In the genomic region with DNA sequence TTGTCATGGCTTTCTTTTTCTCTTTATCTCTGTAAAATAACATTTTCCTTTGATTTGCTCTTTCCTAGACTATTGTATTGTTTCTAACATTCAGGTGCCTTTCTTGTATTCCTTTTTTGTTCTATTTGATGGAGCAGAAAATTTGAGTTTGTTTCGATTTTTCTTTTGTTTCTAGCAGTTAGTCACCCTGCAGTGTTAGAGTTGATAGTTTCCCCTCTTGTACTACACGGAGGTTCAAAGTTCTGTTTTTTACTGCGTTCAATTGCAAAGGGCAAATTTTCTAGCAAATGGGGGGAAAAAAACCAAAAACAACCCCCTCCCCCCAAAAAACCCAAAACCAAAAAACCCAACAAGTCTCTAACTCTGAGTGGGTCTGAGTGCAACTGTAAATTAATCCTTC, we compare ENCODE assay signal across 12 mouse cellular contexts. TPM values are rescaled to one million over a fixed set of nuclear protein-coding genes. Genes with fewer than 3 reads are reported as not detected.
DNase-seq lines count a peak whose midpoint lies in the region; ATAC-seq and TF ChIP-seq lines count a peak whose summit lies in the region.
"Had no signal": no experiment of that assay in that cellular context is flagged by ENCODE, and none has a peak within 500 bp of the region (broad histone marks: within the 10 kb centered on the region; RNA-seq: fewer than 3 reads in every experiment).

No protein-coding gene starts in this region.

- DNase-seq in embryonic facial prominence, embryonic 10.5 days (ENCODE audit: low spot score) = no peak
- peak; percentile 33 for DNase-seq in kidney, adult 9 months
- DNase-seq in CH12.LX (ENCODE audit: extremely low read depth) = no peak
- no peak for DNase-seq in liver, embryonic 14.5 days (ENCODE audit: low read depth in 3 of 3, low spot score in 3 of 3)
- no peak for DNase-seq in cerebellum, adult 11-12 months
- no peak for DNase-seq in midbrain, embryonic 14.5 days
- DNase-seq: cerebellum, postnatal 36 days; left cerebral cortex, postnatal 4 days had no signal

- H3K79me2 ChIP-seq in CH12.LX (replicated peaks; ENCODE audit: control insufficient read depth, extremely low read depth, insufficient read depth, poor library complexity, severe bottlenecking) = peaks cover 68% of the 10 kb centered on the region

- no peak overlapping the region for H3K4me2 ChIP-seq in embryonic facial prominence, embryonic 15.5 days (replicated peaks)
- no peak overlapping the region for H3K4me2 ChIP-seq in kidney, embryonic 14.5 days (replicated peaks; ENCODE audit: low read depth, low read length)
- H3K4me2 ChIP-seq in CH12.LX (ENCODE audit: insufficient read depth, low read depth, poor library complexity, severe bottlenecking) = peak overlapping the region; percentile 98
- peak overlapping the region; percentile 96 for H3K4me2 ChIP-seq in liver, embryonic 14.5 days (ENCODE audit: low read depth)
- no peak overlapping the region for H3K4me2 ChIP-seq in midbrain, embryonic 14.5 days (ENCODE audit: low read length)
- H3K4me2 ChIP-seq: hindbrain, embryonic 13.5 days had no signal

- in situ Hi-C loops in CH12.LX (cut with MboI; ENCODE audit: low pct_ligation_motif_present, low pct_unique_long_range_greater_than_20kb, low sequenced_read_pairs) = no loop called here

- H3K4me1 ChIP-seq in embryonic facial prominence, embryonic 15.5 days = peaks cover 30% of the 10 kb centered on the region
- H3K4me1 ChIP-seq in embryonic facial prominence, embryonic 10.5 days = peaks cover 34% of the 10 kb centered on the region
- peaks cover 14% of the 10 kb centered on the region for H3K4me1 ChIP-seq in kidney, embryonic 14.5 days (ENCODE audit: control insufficient read depth, insufficient read depth, low read length)
- H3K4me1 ChIP-seq in CH12.LX (ENCODE audit: control insufficient read depth in 1 of 2, insufficient read depth in 2 of 2) = peaks cover 6 to 49% of the 10 kb centered on the region in 2 experiments
- peaks cover 24 to 29% of the 10 kb centered on the region in 2 experiments for H3K4me1 ChIP-seq in liver, embryonic 14.5 days (replicated peaks; ENCODE audit: control insufficient read depth in 2 of 2, insufficient read depth in 2 of 2, low read length in 1 of 2)
- H3K4me1 ChIP-seq in midbrain, embryonic 14.5 days (ENCODE audit: control insufficient read depth, insufficient read depth, low read length) = peaks cover 21% of the 10 kb centered on the region

- dilution Hi-C loops in CH12.LX (cut with MboI; ENCODE audit: extremely low pct_ligation_motif_present, extremely low pct_unique_long_range_greater_than_20kb, low sequenced_read_pairs) = no loop called here

- no peaks in the 10 kb centered on the region for H3K36me3 ChIP-seq in embryonic facial prominence, embryonic 15.5 days
- H3K36me3 ChIP-seq in embryonic facial prominence, embryonic 10.5 days (replicated peaks) = no peaks in the 10 kb centered on the region
- no peaks in the 10 kb centered on the region for H3K36me3 ChIP-seq in kidney, embryonic 14.5 days (ENCODE audit: control insufficient read depth, insufficient read depth, low read length)
- H3K36me3 ChIP-seq in CH12.LX (replicated peaks in 1 of 2; ENCODE audit: control insufficient read depth in 1 of 2, insufficient read depth in 1 of 2, low read length in 1 of 2) = peaks cover 2 to 13% of the 10 kb centered on the region in 2 experiments
- no peaks in the 10 kb centered on the region for H3K36me3 ChIP-seq in liver, embryonic 14.5 days (replicated peaks; ENCODE audit: control insufficient read depth, insufficient read depth, low read depth)
- H3K36me3 ChIP-seq in midbrain, embryonic 14.5 days (ENCODE audit: control insufficient read depth, insufficient read depth, low read length) = no peaks in the 10 kb centered on the region
- H3K36me3 ChIP-seq: hindbrain, embryonic 13.5 days; midbrain, embryonic 10.5 days had no signal

- no peaks in the 10 kb centered on the region for H3K27me3 ChIP-seq in embryonic facial prominence, embryonic 15.5 days
- H3K27me3 ChIP-seq in embryonic facial prominence, embryonic 10.5 days (replicated peaks; ENCODE audit: low read depth, poor library complexity, severe bottlenecking) = no peaks in the 10 kb centered on the region
- H3K27me3 ChIP-seq in kidney, embryonic 14.5 days (ENCODE audit: control insufficient read depth, insufficient read depth, low read length) = no peaks in the 10 kb centered on the region
- no peaks in the 10 kb centered on the region for H3K27me3 ChIP-seq in CH12.LX (replicated peaks)
- H3K27me3 ChIP-seq in liver, embryonic 14.5 days (ENCODE audit: control insufficient read depth, insufficient read depth, low read length) = no peaks in the 10 kb centered on the region
- H3K27me3 ChIP-seq in midbrain, embryonic 14.5 days (ENCODE audit: control insufficient read depth, insufficient read depth, low read length) = no peaks in the 10 kb centered on the region
- H3K27me3 ChIP-seq: hindbrain, embryonic 13.5 days had no signal

- peak overlapping the region; percentile 41; the same call in 1 of the 2 replicates for H3K27ac ChIP-seq in embryonic facial prominence, embryonic 15.5 days (replicated peaks)
- no peak overlapping the region for H3K27ac ChIP-seq in embryonic facial prominence, embryonic 10.5 days (replicated peaks)
- H3K27ac ChIP-seq in kidney, embryonic 14.5 days (ENCODE audit: low read depth, low read length) = no peak overlapping the region
- peak overlapping the region; percentile 73 for H3K27ac ChIP-seq in CH12.LX (ENCODE audit: insufficient read depth, low read depth)
- peak overlapping the region; percentile 92 for H3K27ac ChIP-seq in liver, embryonic 14.5 days
- H3K27ac ChIP-seq in midbrain, embryonic 14.5 days (replicated peaks; ENCODE audit: low read depth, low read length) = no peak overlapping the region
- H3K27ac ChIP-seq: hindbrain, embryonic 13.5 days had no signal

- TF ChIP-seq CTCF in CH12.LX (conservative IDR thresholded peaks at IDR 0.05 in 1 of 2, IDR thresholded peaks at IDR 0.05 in 1 of 2; ENCODE audit: low read depth in 2 of 2, low read length in 2 of 2) = no peak
- TF ChIP-seq CTCF in liver, embryonic 14.5 days (IDR thresholded peaks at IDR 0.05; ENCODE audit: low read depth) = no peak

- WGBS in embryonic facial prominence, embryonic 15.5 days = 81% methylated on average over 3 of the region's 3 CpGs
- 90% methylated on average over 3 of the region's 3 CpGs for WGBS in embryonic facial prominence, embryonic 10.5 days
- 88% methylated on average over 3 of the region's 3 CpGs for WGBS in kidney, embryonic 14.5 days
- WGBS in liver, embryonic 14.5 days (ENCODE audit: insufficient replicate concordance) = 29% methylated on average over 3 of the region's 3 CpGs
- WGBS in midbrain, embryonic 14.5 days = 85% methylated on average over 3 of the region's 3 CpGs

- no peak for ATAC-seq in embryonic facial prominence, embryonic 15.5 days (ENCODE audit: insufficient number of reproducible peaks, low FRiP score, low TSS enrichment, low read depth)
- no peak for ATAC-seq in kidney, embryonic 14.5 days (ENCODE audit: low FRiP score, low TSS enrichment)
- ATAC-seq in liver, embryonic 14.5 days (ENCODE audit: insufficient read depth) = no peak
- ATAC-seq in midbrain, embryonic 14.5 days (ENCODE audit: low FRiP score, low TSS enrichment) = no peak

- no peak for TF ChIP-seq EP300 in CH12.LX (IDR thresholded peaks at IDR 0.05; ENCODE audit: low read length)
- no peak for TF ChIP-seq EP300 in liver, embryonic 14.5 days (IDR thresholded peaks at IDR 0.05; ENCODE audit: low read depth)

- no peaks in the 10 kb centered on the region for H3K9me3 ChIP-seq in embryonic facial prominence, embryonic 15.5 days (replicated peaks)
- H3K9me3 ChIP-seq in embryonic facial prominence, embryonic 10.5 days = no peaks in the 10 kb centered on the region
- H3K9me3 ChIP-seq in kidney, embryonic 14.5 days (ENCODE audit: control insufficient read depth, low read length) = no peaks in the 10 kb centered on the region
- H3K9me3 ChIP-seq in CH12.LX (replicated peaks; ENCODE audit: low read length) = no peaks in the 10 kb centered on the region
- H3K9me3 ChIP-seq in liver, embryonic 14.5 days (ENCODE audit: control insufficient read depth, low read length) = no peaks in the 10 kb centered on the region
- H3K9me3 ChIP-seq in midbrain, embryonic 14.5 days (ENCODE audit: control insufficient read depth, low read length) = no peaks in the 10 kb centered on the region
- H3K9me3 ChIP-seq: hindbrain, embryonic 13.5 days; midbrain, embryonic 10.5 days had no signal

- H3K9ac ChIP-seq in embryonic facial prominence, embryonic 15.5 days = no peak overlapping the region
- H3K9ac ChIP-seq in kidney, embryonic 14.5 days (ENCODE audit: low read depth, low read length) = no peak overlapping the region
- peak overlapping the region; percentile 87 for H3K9ac ChIP-seq in CH12.LX (ENCODE audit: insufficient read depth, low read depth)
- H3K9ac ChIP-seq in liver, embryonic 14.5 days (replicated peaks) = peak overlapping the region; percentile 100
- no peak overlapping the region for H3K9ac ChIP-seq in midbrain, embryonic 14.5 days (replicated peaks; ENCODE audit: low read length)
- H3K9ac ChIP-seq: hindbrain, embryonic 13.5 days had no signal

- TF ChIP-seq RAD21 in CH12.LX (IDR thresholded peaks at IDR 0.05; ENCODE audit: low read depth, low read length) = no peak

- H3K4me3 ChIP-seq in embryonic facial prominence, embryonic 15.5 days (replicated peaks) = no peak overlapping the region
- no peak overlapping the region for H3K4me3 ChIP-seq in embryonic facial prominence, embryonic 10.5 days
- no peak overlapping the region for H3K4me3 ChIP-seq in kidney, embryonic 14.5 days (ENCODE audit: low read length)
- peak overlapping the region in 1 of 3 experiments; percentile 5 for H3K4me3 ChIP-seq in CH12.LX (replicated peaks in 1 of 3; ENCODE audit: low read depth in 2 of 3, low read length in 2 of 3, poor library complexity in 1 of 3)
- peak overlapping the region in 1 of 2 experiments; percentile 94; a peak in 2 of 4 replicates for H3K4me3 ChIP-seq in liver, embryonic 14.5 days (ENCODE audit: insufficient read depth in 1 of 2, low read depth in 2 of 2, low read length in 2 of 2)
- H3K4me3 ChIP-seq in midbrain, embryonic 14.5 days (replicated peaks; ENCODE audit: low read depth, low read length) = no peak overlapping the region
- H3K4me3 ChIP-seq: hindbrain, embryonic 13.5 days had no signal

- TF ChIP-seq POLR2A in CH12.LX (IDR thresholded peaks at IDR 0.05; ENCODE audit: low read depth, low read length) = no peak

TF ChIP-seq in CH12.LX, 34 proteins besides CTCF, POLR2A, EP300 and RAD21 (continues in another document):
- no peak for TF ChIP-seq SMC3 (IDR thresholded peaks at IDR 0.05; ENCODE audit: low read depth, low read length)

RNA-seq across cellular contexts. Expression of gene Mbnl1, which starts 26.0 kb away (rescaled TPM):
- 97.0 and 103 TPM in 2 replicates for polyA plus RNA-seq in embryonic facial prominence, embryonic 15.5 days (2015; fragmentation: Nextera tagmentation; extraction: Ambion mirVana)
- polyA plus RNA-seq in embryonic facial prominence, embryonic 10.5 days (2016; fragmentation: Nextera tagmentation; extraction: Ambion mirVana) = 52.2 and 55.0 TPM in 2 replicates
- polyA plus RNA-seq in kidney, embryonic 14.5 days (2014; fragmentation: Nextera tagmentation; extraction: Ambion mirVana) = 79.6 and 117 TPM in 2 replicates
- total RNA-seq in CH12.LX (2012; rRNA removed) (249 and 276 TPM in 2 replicates), CH12.LX (2014; rRNA removed) (332 and 386 TPM in 2 replicates)
- polyA plus RNA-seq in CH12.LX (2012; ENCODE audit: insufficient read length, low read depth) = 151 and 174 TPM in 2 replicates
- 30.2 and 32.9 TPM in 2 replicates for polyA plus RNA-seq in liver, embryonic 14.5 days (2012; rRNA removed)
- polyA plus RNA-seq in liver, embryonic 14.5 days (2014; fragmentation: Nextera tagmentation; extraction: Ambion mirVana) = 128 and 149 TPM in 2 replicates
- 58.0 and 66.8 TPM in 2 replicates for polyA plus RNA-seq in midbrain, embryonic 14.5 days (2014; fragmentation: Nextera tagmentation; extraction: Ambion mirVana)

Comparison
In these comparisons a context has a peak if more than half of its experiments do, and no peak if none do; other contexts are left out.
1. H3K27ac ChIP-seq: peak in embryonic facial prominence, embryonic 15.5 days (single experiment), CH12.LX (single experiment) and liver, embryonic 14.5 days (single experiment); none in embryonic facial prominence, embryonic 10.5 days (single experiment), kidney, embryonic 14.5 days (single experiment) and midbrain, embryonic 14.5 days (single experiment).
2. H3K4me2 ChIP-seq: peak in CH12.LX (single experiment) and liver, embryonic 14.5 days (single experiment); none in embryonic facial prominence, embryonic 15.5 days (single experiment), kidney, embryonic 14.5 days (single experiment) and midbrain, embryonic 14.5 days (single experiment).
3. H3K9ac ChIP-seq: peak in CH12.LX (single experiment) and liver, embryonic 14.5 days (single experiment); none in embryonic facial prominence, embryonic 15.5 days (single experiment), kidney, embryonic 14.5 days (single experiment) and midbrain, embryonic 14.5 days (single experiment).